Mouse (Mus musculus) erythroblast, adult 5-6 weeks (primary cell): ENCODE data around the gene Ccser1. TPM values are rescaled to one million over a fixed set of nuclear protein-coding genes. Genes with fewer than 3 reads are reported as not detected.
"Not testable (repeated sequence)": the region's sequence is repeated elsewhere in the genome, so short reads cannot be mapped to it uniquely, and the experiment has no call there.

Experiments used
- ATAC-seq: replicated peaks from 2 replicates; pipeline ENCODE4 v1.8.0; 2016; ENCODE audit warnings: moderate number of reproducible peaks, mild to moderate bottlenecking, moderate TSS enrichment, inconsistent platforms; ENCODE audit not compliant: poor library complexity, low FRiP score, severe bottlenecking
- total RNA-seq, 2 experiments: library from RNA; stranded (forward) in 1 of 2; stranded (reverse) in 1 of 2; fragments of 150-400 nt in 1 of 2; fragments of 200-764, 138-1000 nt in 1 of 2; gene quantifications; 2 replicates each; pipeline versions ENCODE4 v1.2.3 to v1.2.4; 2015 to 2017; ENCODE audit warnings: low replicate concordance in 2 of 2

Gene Ccser1
- total RNA-seq, 2 experiments from 2014 or later = not detected

- no peak for ATAC-seq
Observed at GRCm38 (mm10) chr6:61217717-61218116, 37.6 kb downstream of the Ccser1 start.

GRCm38 (mm10) chr6:61223563-61223962, 43.4 kb downstream of the Ccser1 start:
- ATAC-seq = no peak

GRCm38 (mm10) chr6:61225302-61225701, 45.2 kb downstream of the Ccser1 start:
- no peak for ATAC-seq

- no peak for ATAC-seq
Observed at GRCm38 (mm10) chr6:61230058-61230718, 50.1 kb downstream of the Ccser1 start.

- ATAC-seq = no peak
Observed at GRCm38 (mm10) chr6:61233060-61233459, 52.9 kb downstream of the Ccser1 start.

- ATAC-seq = no peak
Observed at GRCm38 (mm10) chr6:61233548-61234187, 53.5 kb downstream of the Ccser1 start.

- no peak for ATAC-seq
Observed at GRCm38 (mm10) chr6:61240618-61241017, 60.5 kb downstream of the Ccser1 start.

GRCm38 (mm10) chr6:61242556-61242955, 62.4 kb downstream of the Ccser1 start:
- no peak for ATAC-seq

GRCm38 (mm10) chr6:61246523-61246922, 66.4 kb downstream of the Ccser1 start:
- ATAC-seq = no peak

- no peak for ATAC-seq
Observed at GRCm38 (mm10) chr6:61247842-61248472, 67.8 kb downstream of the Ccser1 start.

- ATAC-seq = no peak
Observed at GRCm38 (mm10) chr6:61248700-61249099, 68.6 kb downstream of the Ccser1 start.

- no peak for ATAC-seq
Observed at GRCm38 (mm10) chr6:61251232-61251631, 71.1 kb downstream of the Ccser1 start.

- no peak for ATAC-seq
Observed at GRCm38 (mm10) chr6:61252912-61253311, 72.8 kb downstream of the Ccser1 start.

- ATAC-seq = not testable (repeated sequence)
Observed at GRCm38 (mm10) chr6:61255874-61256273, 75.8 kb downstream of the Ccser1 start.

GRCm38 (mm10) chr6:61258847-61259634, 78.9 kb downstream of the Ccser1 start:
- ATAC-seq = no peak

- ATAC-seq = no peak
Observed at GRCm38 (mm10) chr6:61261381-61261780, 81.3 kb downstream of the Ccser1 start.

GRCm38 (mm10) chr6:61262448-61262847, 82.3 kb downstream of the Ccser1 start:
- no peak for ATAC-seq

- ATAC-seq = no peak
Observed at GRCm38 (mm10) chr6:61263291-61263690, 83.2 kb downstream of the Ccser1 start.

- no peak for ATAC-seq
Observed at GRCm38 (mm10) chr6:61271033-61271432, 90.9 kb downstream of the Ccser1 start.

GRCm38 (mm10) chr6:61273430-61273829, 93.3 kb downstream of the Ccser1 start:
- no peak for ATAC-seq
